Mouse (Mus musculus) megakaryocyte, embryonic 14.5 days (primary cell): ENCODE data around the gene Il1f8. TPM values are rescaled to one million over a fixed set of nuclear protein-coding genes. Genes with fewer than 3 reads are reported as not detected.
"Not testable (repeated sequence)": the region's sequence is repeated elsewhere in the genome, so short reads cannot be mapped to it uniquely, and the experiment has no call there.

Experiments used
- H3K27me3 ChIP-seq: replicated peaks from 2 replicates; pipeline ENCODE3; 2012; ENCODE audit warnings: inconsistent platforms
- H3K36me3 ChIP-seq: replicated peaks from 2 replicates; pipeline ENCODE3; 2012; ENCODE audit warnings: low read length, inconsistent platforms, mixed read lengths
- H3K4me1 ChIP-seq: 2 replicates; pipeline ENCODE4 v1.6.1; 2012; ENCODE audit warnings: inconsistent platforms
- H3K4me3 ChIP-seq: replicated peaks from 2 replicates; pipeline ENCODE3; 2012; ENCODE audit warnings: moderate library complexity, mild to moderate bottlenecking, inconsistent platforms
- H3K9me3 ChIP-seq: 2 replicates; pipeline ENCODE4 v1.6.1; 2012; ENCODE audit warnings: inconsistent platforms
- FLI1 ChIP-seq: IDR thresholded peaks from 2 replicates; pipeline ENCODE4 v1.6.1; 2012; ENCODE audit warnings: low read length, inconsistent platforms, mixed read lengths
- GATA1 ChIP-seq: IDR thresholded peaks from 3 replicates; pipeline ENCODE4 v1.6.1; 2012; ENCODE audit warnings: mixed read lengths, low read length, inconsistent platforms, borderline replicate concordance
- polyA plus RNA-seq: library from polyadenylated mRNA; stranded (reverse); fragments of >175 nt; gene quantifications from 2 replicates; pipeline ENCODE4 v1.2.3, GENCODE M21; 2012; ENCODE audit warnings: low replicate concordance; ENCODE audit not compliant: insufficient read depth

Gene Il1f8
- not detected in 2 replicates for polyA plus RNA-seq

- H3K4me1 ChIP-seq: no peaks in the 10 kb centered on the region
- TF ChIP-seq GATA1 (no peak), FLI1 (no peak)
- H3K4me3 ChIP-seq: no peak within 1 kb of the TSS
Observed at GRCm38 (mm10) chr2:24152861-24153260, at the start of gene Il1f8. TSS of gene Il1f8 (plus strand) at chr2:24153161.

DNA sequence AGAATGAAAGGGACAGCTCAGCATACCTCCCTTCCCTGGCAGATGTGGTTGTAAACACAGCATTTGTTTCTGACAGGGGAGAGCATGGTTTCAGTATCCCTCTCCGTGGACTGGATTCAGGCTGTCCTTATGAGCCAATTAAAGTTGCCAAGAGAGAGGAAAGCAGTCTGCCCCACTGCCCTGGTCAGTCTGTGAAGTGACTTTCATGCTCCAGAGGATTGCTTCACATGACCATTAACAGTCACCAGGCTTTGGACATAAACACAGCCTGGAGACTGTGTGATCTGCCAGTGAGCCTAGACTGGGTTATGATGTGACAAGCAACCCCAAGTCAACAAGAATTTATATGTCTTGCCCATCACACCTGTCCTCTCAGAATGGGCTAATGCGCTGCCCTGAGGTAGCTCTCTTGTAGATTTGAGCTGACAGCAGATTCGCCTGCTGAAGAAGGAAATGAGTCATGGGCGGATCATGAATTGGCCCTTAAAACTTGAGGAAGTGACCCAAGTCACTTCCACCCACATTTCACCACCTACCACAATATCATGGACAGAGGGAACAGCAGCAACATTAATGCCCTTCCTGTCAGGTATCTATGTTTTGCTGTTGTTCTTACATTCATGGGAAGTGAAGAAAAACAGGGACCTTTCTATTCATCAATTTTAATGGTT, 49.2 kb upstream of the Il1f8 start:
- Histone ChIP-seq H3K9me3 (no peaks in the 10 kb centered on the region), H3K27me3 (no peaks in the 10 kb centered on the region), H3K4me3 (peak overlapping the region; percentile 23), H3K4me1 (no peaks in the 10 kb centered on the region), H3K36me3 (no peaks in the 10 kb centered on the region)
- TF ChIP-seq GATA1 (no peak), FLI1 (no peak)

More at GRCm38 (mm10) chr2:24152861-24153260, at the start of gene Il1f8:
- Histone ChIP-seq H3K36me3 (no peaks in the 10 kb centered on the region), H3K9me3 (no peaks in the 10 kb centered on the region), H3K27me3 (no peaks in the 10 kb centered on the region)

DNA sequence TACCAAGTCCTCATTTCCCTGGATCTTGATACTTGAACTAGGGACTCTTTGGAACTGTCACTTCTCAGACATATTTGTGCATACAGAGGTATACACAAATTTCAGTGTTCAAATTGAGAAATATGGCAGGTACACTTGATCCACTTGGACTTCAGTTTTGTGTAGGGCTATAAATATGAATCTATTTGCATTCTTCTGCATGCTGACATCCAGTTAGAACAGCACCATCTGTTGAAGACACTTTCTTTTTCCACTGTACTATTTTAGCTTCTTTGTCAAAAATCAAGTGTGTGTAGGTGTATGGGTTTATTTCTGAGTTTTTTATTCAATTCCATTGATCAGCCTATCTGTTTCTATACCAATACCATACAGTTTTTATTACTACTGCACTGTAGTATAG, 43.9 kb upstream of the Il1f8 start:
- H3K36me3 ChIP-seq: no peaks in the 10 kb centered on the region
- H3K4me3 ChIP-seq: no peak overlapping the region
- H3K9me3 ChIP-seq: no peaks in the 10 kb centered on the region
- TF ChIP-seq FLI1: no peak
- TF ChIP-seq GATA1: no peak
- no peaks in the 10 kb centered on the region for H3K4me1 ChIP-seq
- H3K27me3 ChIP-seq: no peaks in the 10 kb centered on the region

GRCm38 (mm10) chr2:24134373-24134772, 18.6 kb upstream of the Il1f8 start:
- no peak for TF ChIP-seq FLI1
- no peak for TF ChIP-seq GATA1
- Histone ChIP-seq H3K4me1 (no peaks in the 10 kb centered on the region), H3K4me3 (no peak overlapping the region), H3K36me3 (no peaks in the 10 kb centered on the region), H3K27me3 (no peaks in the 10 kb centered on the region), H3K9me3 (peaks cover under 1% of the 10 kb centered on the region; the same call in 1 of the 2 replicates)

GRCm38 (mm10) chr2:24181683-24182331, 28.8 kb downstream of the Il1f8 start:
- not testable (repeated sequence) for H3K4me1 ChIP-seq, H3K27me3 ChIP-seq, H3K9me3 ChIP-seq, H3K36me3 ChIP-seq
- H3K4me3 ChIP-seq: peak overlapping the region; percentile 82

GRCm38 (mm10) chr2:24182423-24183147, 29.6 kb downstream of the Il1f8 start:
- H3K4me1 ChIP-seq, H3K27me3 ChIP-seq, H3K4me3 ChIP-seq, H3K36me3 ChIP-seq, H3K9me3 ChIP-seq: not testable (repeated sequence)

DNA sequence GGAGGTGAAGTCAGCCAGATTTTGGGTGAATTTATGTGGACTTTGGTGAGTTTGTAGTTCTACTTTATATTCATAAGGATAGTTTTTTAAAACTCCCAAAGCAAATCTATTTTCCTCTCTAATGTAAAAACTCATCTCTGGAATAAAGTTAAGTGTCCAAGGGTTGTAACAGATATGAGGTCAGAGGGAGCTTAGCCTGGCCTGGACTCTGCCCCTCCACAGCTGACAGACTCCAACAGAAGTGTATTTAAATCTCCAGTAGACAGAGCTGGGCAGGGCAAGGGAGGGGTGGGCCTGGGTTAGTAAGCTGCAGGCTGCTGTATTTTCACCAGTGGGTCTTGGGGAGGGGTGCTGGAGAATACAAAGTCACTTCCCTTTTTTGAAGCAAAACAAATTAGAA, 31.1 kb downstream of the Il1f8 start:
- H3K27me3 ChIP-seq, H3K9me3 ChIP-seq, H3K36me3 ChIP-seq, H3K4me3 ChIP-seq, H3K4me1 ChIP-seq: not testable (repeated sequence)

DNA sequence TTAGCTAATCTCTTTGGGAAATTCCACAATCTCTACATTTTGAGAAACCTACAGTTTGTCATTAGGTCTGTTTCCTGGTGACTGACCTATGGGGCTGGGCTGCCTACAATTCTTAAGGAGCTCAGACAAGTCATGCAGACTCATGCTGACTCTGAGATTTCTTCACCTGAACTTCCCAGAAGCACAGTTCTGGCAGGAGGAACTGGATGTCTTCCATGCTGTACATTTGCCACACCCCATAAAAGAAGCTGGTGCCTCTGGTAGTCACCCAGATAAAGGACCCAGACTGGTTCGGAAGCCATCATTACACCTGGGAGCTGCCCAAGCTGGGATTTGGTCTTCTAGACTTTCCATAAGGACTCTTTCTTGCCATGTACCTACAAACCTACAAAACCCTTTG, 33.2 kb downstream of the Il1f8 start, which contains the start of gene Il1f9:
Gene Il1f9, plus strand, starts transcription at position 301 of the 400 bp plus-strand sequence.
- Histone ChIP-seq H3K9me3 (no peaks in the 10 kb centered on the region), H3K36me3 (no peaks in the 10 kb centered on the region), H3K27me3 (no peaks in the 10 kb centered on the region), H3K4me1 (peaks cover 6% of the 10 kb centered on the region; the same call in 1 of the 2 replicates), H3K4me3 (no peak within 1 kb of the TSS)
- no peak for TF ChIP-seq GATA1
- no peak for TF ChIP-seq FLI1

- TF ChIP-seq FLI1: no peak
- no peak for TF ChIP-seq GATA1
Observed at GRCm38 (mm10) chr2:24187585-24187984, 34.6 kb downstream of the Il1f8 start.

GRCm38 (mm10) chr2:24188189-24188588, 35.2 kb downstream of the Il1f8 start:
- no peaks in the 10 kb centered on the region for H3K36me3 ChIP-seq
- no peak for TF ChIP-seq FLI1
- no peaks in the 10 kb centered on the region for H3K4me1 ChIP-seq
- H3K4me3 ChIP-seq: no peak overlapping the region
- no peaks in the 10 kb centered on the region for H3K27me3 ChIP-seq
- H3K9me3 ChIP-seq: no peaks in the 10 kb centered on the region

More at GRCm38 (mm10) chr2:24187585-24187984, 34.6 kb downstream of the Il1f8 start:
- Histone ChIP-seq H3K9me3 (no peaks in the 10 kb centered on the region), H3K4me3 (no peak overlapping the region), H3K36me3 (no peaks in the 10 kb centered on the region), H3K4me1 (no peaks in the 10 kb centered on the region), H3K27me3 (no peaks in the 10 kb centered on the region)

Other genes starting within 250 kb of the Il1f8 start
- 0.19 TPM in 1 of 2 replicates, not detected in the other for gene Hnmt, start 103.8 kb upstream of the Il1f8 start, polyA plus RNA-seq
- gene Tbpl2, start 56.6 kb upstream of the Il1f8 start, polyA plus RNA-seq: not detected in 2 replicates
- gene Il1f9, start 33.3 kb downstream of the Il1f8 start, polyA plus RNA-seq: not detected in 2 replicates
- gene Il1f6, start 62.3 kb downstream of the Il1f8 start, polyA plus RNA-seq: not detected in 2 replicates
- not detected in 2 replicates for gene Il1f5, start 123.8 kb downstream of the Il1f8 start, polyA plus RNA-seq
- not detected in 2 replicates for gene Il1f10, start 138.0 kb downstream of the Il1f8 start, polyA plus RNA-seq
- 0.07 TPM in 1 of 2 replicates, not detected in the other for gene Il1rn, start 183.7 kb downstream of the Il1f8 start, polyA plus RNA-seq
- gene Psd4, start 214.4 kb downstream of the Il1f8 start, polyA plus RNA-seq: 20.0 and 21.3 TPM in 2 replicates